Mouse (Mus musculus) brain, embryonic 14.5 days (tissue): ENCODE measurements around the gene Carmil1.

Source experiments
- CTCF ChIP-seq: fragments of 200-500 bp; IDR thresholded peaks from 2 replicates; pipeline ENCODE4 v1.5.1; 2012; ENCODE audit warnings: inconsistent platforms, mild to moderate bottlenecking, moderate library complexity, borderline replicate concordance; ENCODE audit not compliant: insufficient read depth, insufficient read length; ENCODE audit errors: extremely low read depth
- POLR2A ChIP-seq: fragments of 200-500 bp; IDR thresholded peaks from 2 replicates; pipeline ENCODE4 v1.6.1; 2012; ENCODE audit warnings: mild to moderate bottlenecking, inconsistent platforms, borderline replicate concordance; ENCODE audit not compliant: poor library complexity, insufficient read depth, insufficient read length, severe bottlenecking; ENCODE audit errors: extremely low read depth

GRCm38 (mm10) chr13:24093108-24093507, 187.5 kb downstream of the Carmil1 start:
- TF ChIP-seq CTCF (no peak), POLR2A (no peak)
